Mouse (Mus musculus): ENCODE measurements around the gene Tm6sf1. TPM values are rescaled to one million over a fixed set of nuclear protein-coding genes. Genes with fewer than 3 reads are reported as not detected.

The Tm6sf1 gene
- total and polyA plus RNA-seq, 2 experiments from 2014 or later, result 12.7 to 17.3 TPM

DNA sequence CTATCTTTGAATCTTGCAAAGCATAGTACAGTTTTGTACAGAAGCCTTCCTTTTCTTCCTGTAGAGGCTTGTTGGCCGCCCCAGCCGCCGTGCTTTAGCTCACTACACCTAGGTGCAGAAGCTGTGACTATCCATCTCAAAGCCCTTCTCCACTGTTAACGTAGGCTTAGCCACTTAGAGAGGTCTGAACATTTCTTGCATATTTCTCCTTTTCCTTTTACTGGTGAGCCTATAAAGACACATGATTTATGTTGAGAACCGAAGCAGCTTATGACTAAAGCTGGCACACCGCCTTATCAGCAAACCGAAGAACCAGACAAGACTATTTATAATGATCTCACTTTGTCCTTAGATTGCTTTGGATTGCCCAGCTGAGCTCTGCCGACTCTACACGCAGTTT, 16.6 kb downstream of the Tm6sf1 start:
- no peak for TF ChIP-seq CTCF (IDR thresholded peaks at IDR 0.05; ENCODE audit: low read depth)
- Histone ChIP-seq H3K9me3 (ENCODE audit: low read length) (no peaks in the 10 kb centered on the region), H3K27me3 (ENCODE audit: insufficient read depth, low read length) (no peaks in the 10 kb centered on the region), H3K36me3 (ENCODE audit: insufficient read depth, low read length) (no peaks in the 10 kb centered on the region), H3K4me2 (ENCODE audit: low read depth, low read length) (no peak overlapping the region), H3K9ac (replicated peaks; ENCODE audit: low read length) (no peak overlapping the region), H3K4me1 (ENCODE audit: insufficient read depth, low read length) (no peaks in the 10 kb centered on the region), H3K4me3 (ENCODE audit: low read length) (no peak overlapping the region), H3K27ac (peak overlapping the region; percentile 26; the same call in 1 of the 2 replicates)
- DNase-seq (ENCODE audit: low spot score) (peak; percentile 23), ATAC-seq (no peak)
- 79% methylated on average over 9 of the region's 9 CpGs for WGBS

DNA sequence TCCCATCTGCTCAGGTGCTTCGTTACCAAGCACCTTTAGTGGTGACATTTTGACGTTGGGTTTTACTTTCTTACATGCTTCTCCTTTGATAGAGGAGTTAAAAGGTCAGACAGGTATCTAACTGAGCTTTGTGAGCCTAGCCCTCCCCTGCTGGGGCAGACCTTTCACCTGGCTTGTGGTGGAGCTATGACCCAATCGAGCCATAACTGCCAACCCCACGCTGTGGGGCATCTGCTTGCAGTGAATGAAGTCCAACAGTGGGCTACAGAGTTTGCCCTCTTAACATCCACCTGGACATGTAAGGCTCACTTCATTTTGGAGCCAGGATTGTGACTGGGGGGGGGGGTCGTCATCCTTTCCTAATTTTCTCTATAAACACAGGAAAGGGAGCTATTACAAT, 21.5 kb downstream of the Tm6sf1 start:
- Histone ChIP-seq H3K4me3 (ENCODE audit: low read length) (no peak overlapping the region), H3K36me3 (ENCODE audit: insufficient read depth, low read length) (no peaks in the 10 kb centered on the region), H3K27me3 (ENCODE audit: insufficient read depth, low read length) (no peaks in the 10 kb centered on the region), H3K27ac (no peak overlapping the region), H3K4me2 (ENCODE audit: low read depth, low read length) (no peak overlapping the region), H3K9ac (replicated peaks; ENCODE audit: low read length) (no peak overlapping the region), H3K9me3 (ENCODE audit: low read length) (no peaks in the 10 kb centered on the region), H3K4me1 (ENCODE audit: insufficient read depth, low read length) (no peaks in the 10 kb centered on the region)
- WGBS, result 82% methylated on average over 5 of the region's 5 CpGs
- ATAC-seq, result no peak
- no peak for DNase-seq (ENCODE audit: low spot score)
- TF ChIP-seq CTCF (IDR thresholded peaks at IDR 0.05; ENCODE audit: low read depth), result no peak

DNA sequence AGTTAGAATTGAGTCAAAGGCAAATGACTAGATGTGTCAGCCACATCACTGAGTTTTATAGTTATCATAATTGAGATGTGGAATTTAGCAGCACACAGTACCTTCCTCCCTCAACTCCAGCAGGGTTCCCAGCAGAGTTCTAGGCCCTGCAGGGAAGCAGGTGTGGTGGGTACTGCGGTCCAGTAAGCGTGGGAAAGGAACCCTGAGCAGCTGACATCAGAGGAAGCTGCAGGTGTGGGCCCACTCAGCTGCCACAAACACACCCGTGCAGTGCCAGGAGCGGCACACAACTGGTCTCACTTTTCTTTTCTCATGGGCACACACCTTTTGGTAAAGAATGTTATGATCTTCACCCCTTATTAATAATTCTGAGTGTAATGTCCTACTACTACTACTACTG, 22.0 kb downstream of the Tm6sf1 start:
- no peak for ATAC-seq
- no peak for DNase-seq (ENCODE audit: low spot score)
- Histone ChIP-seq H3K36me3 (ENCODE audit: insufficient read depth, low read length) (no peaks in the 10 kb centered on the region), H3K4me3 (ENCODE audit: low read length) (no peak overlapping the region), H3K4me2 (ENCODE audit: low read depth, low read length) (no peak overlapping the region), H3K27ac (no peak overlapping the region), H3K27me3 (ENCODE audit: insufficient read depth, low read length) (no peaks in the 10 kb centered on the region), H3K9ac (replicated peaks; ENCODE audit: low read length) (no peak overlapping the region), H3K4me1 (ENCODE audit: insufficient read depth, low read length) (no peaks in the 10 kb centered on the region), H3K9me3 (ENCODE audit: low read length) (no peaks in the 10 kb centered on the region)
- TF ChIP-seq CTCF (IDR thresholded peaks at IDR 0.05; ENCODE audit: low read depth), result no peak
- WGBS, result 81% methylated on average over 4 of the region's 4 CpGs

DNA sequence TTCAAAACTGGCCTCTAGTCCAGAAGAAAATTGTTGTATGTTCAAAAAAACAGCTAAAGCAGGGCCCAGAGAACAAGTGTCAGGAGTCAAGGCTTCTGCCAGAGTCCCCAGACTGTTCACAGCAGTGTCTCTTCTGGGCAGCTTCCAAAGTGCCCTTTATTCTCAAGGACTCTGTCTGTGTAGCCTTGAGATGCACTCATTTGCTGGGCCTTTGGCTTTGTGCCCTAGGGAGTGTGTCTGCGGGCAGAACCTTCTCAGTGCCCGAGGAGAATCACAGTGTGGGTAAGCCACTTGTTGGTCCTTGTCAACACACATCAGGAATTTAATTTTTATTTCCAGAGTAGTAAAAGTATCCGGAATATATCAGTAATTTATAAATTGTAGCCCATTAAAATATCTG, 22.8 kb downstream of the Tm6sf1 start:
- Histone ChIP-seq H3K27ac (no peak overlapping the region), H3K9ac (replicated peaks; ENCODE audit: low read length) (no peak overlapping the region), H3K36me3 (ENCODE audit: insufficient read depth, low read length) (no peaks in the 10 kb centered on the region), H3K9me3 (ENCODE audit: low read length) (no peaks in the 10 kb centered on the region), H3K4me3 (ENCODE audit: low read length) (no peak overlapping the region), H3K27me3 (ENCODE audit: insufficient read depth, low read length) (no peaks in the 10 kb centered on the region), H3K4me2 (ENCODE audit: low read depth, low read length) (no peak overlapping the region), H3K4me1 (ENCODE audit: insufficient read depth, low read length) (no peaks in the 10 kb centered on the region)
- ATAC-seq, result peak; percentile 54; the same call in 1 of the 2 replicates
- peak; percentile 68 for DNase-seq (ENCODE audit: low spot score)
- WGBS, result 45% methylated on average over 3 of the region's 3 CpGs
- no peak for TF ChIP-seq CTCF (IDR thresholded peaks at IDR 0.05; ENCODE audit: low read depth)

DNA sequence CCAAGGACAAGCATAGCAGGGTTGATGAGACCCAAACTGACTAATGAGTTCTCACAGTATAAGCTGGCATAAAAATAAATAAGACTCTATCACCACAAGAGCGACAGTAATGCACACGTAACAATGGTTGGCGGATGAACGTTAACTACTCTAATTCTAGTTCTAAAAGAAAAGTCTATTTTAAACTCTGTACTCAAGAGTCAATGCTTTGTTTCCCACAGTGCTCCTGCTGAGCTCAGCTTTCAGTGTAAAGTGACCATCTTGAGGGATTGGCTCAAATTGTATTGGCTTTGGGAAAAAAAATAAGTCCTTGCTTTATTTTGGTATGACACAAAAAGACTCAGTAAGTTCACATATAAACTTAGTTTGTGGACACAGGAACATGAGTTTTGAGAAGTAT, 26.3 kb downstream of the Tm6sf1 start:
- Histone ChIP-seq H3K9me3 (ENCODE audit: low read length) (no peaks in the 10 kb centered on the region), H3K27me3 (ENCODE audit: insufficient read depth, low read length) (no peaks in the 10 kb centered on the region), H3K27ac (no peak overlapping the region), H3K4me1 (ENCODE audit: insufficient read depth, low read length) (no peaks in the 10 kb centered on the region), H3K9ac (replicated peaks; ENCODE audit: low read length) (no peak overlapping the region), H3K36me3 (ENCODE audit: insufficient read depth, low read length) (no peaks in the 10 kb centered on the region; the same call in 1 of the 2 replicates), H3K4me2 (ENCODE audit: low read depth, low read length) (no peak overlapping the region), H3K4me3 (ENCODE audit: low read length) (no peak overlapping the region)
- no peak for ATAC-seq
- 44% methylated on average over 4 of the region's 4 CpGs for WGBS
- TF ChIP-seq CTCF (IDR thresholded peaks at IDR 0.05; ENCODE audit: low read depth), result no peak
- no peak for DNase-seq (ENCODE audit: low spot score)

DNA sequence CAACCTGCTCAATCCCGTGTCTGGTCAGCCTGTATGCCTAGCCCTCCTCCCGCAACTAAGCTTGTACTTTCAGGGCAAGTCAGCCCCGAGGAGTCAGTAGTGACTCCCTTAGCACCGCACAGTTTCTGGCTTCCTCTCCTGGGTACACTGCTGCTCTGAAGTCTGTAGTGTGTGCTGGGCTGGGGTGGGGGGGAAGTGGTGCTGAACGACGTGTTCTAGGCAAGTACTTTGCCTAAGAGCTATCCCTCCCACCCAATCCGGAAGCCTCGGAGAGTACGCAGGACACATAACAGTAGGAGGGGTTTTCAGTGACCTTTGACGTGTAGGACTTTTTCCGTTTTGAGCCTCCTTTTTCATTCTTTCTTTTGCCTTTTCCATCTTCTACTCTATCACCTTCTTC, 40.6 kb downstream of the Tm6sf1 start:
- no peak overlapping the region for H3K9ac ChIP-seq (replicated peaks; ENCODE audit: low read length)
- no peak for TF ChIP-seq CTCF (IDR thresholded peaks at IDR 0.05; ENCODE audit: low read depth)
- H3K4me1 ChIP-seq (ENCODE audit: insufficient read depth, low read length), result no peaks in the 10 kb centered on the region
- 89% methylated on average over 11 of the region's 11 CpGs for WGBS
- no peaks in the 10 kb centered on the region for H3K27me3 ChIP-seq (ENCODE audit: insufficient read depth, low read length)
- H3K9me3 ChIP-seq (ENCODE audit: low read length), result no peaks in the 10 kb centered on the region
- no peak for DNase-seq (ENCODE audit: low spot score)
- no peak overlapping the region for H3K4me2 ChIP-seq (ENCODE audit: low read depth, low read length)
- no peak for ATAC-seq
- H3K4me3 ChIP-seq (ENCODE audit: low read length), result no peak overlapping the region
- H3K27ac ChIP-seq, result no peak overlapping the region
- peaks cover 7% of the 10 kb centered on the region; the same call in 1 of the 2 replicates for H3K36me3 ChIP-seq (ENCODE audit: insufficient read depth, low read length)

DNA sequence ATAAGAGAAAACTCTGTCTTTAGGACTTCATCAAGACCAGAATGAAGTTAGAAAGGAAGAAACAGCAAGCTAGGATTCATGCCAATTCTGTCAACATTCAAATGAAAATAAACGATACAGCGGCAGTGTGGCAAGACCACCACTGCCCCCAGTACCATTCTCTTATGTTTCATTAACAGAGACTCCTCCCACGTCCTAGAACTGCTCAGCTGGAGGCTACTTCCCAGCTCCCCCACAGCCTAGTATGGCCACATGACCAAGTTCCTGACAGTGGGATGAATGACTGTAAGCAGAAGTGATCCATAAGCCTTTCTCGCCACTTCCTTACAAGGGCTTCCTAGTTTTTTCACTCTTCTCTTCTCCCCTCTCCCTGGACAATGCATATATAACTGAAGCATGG, 45.3 kb downstream of the Tm6sf1 start:
- Histone ChIP-seq H3K4me2 (ENCODE audit: low read depth, low read length) (no peak overlapping the region), H3K27me3 (ENCODE audit: insufficient read depth, low read length) (no peaks in the 10 kb centered on the region), H3K9me3 (ENCODE audit: low read length) (no peaks in the 10 kb centered on the region), H3K9ac (replicated peaks; ENCODE audit: low read length) (no peak overlapping the region), H3K4me3 (ENCODE audit: low read length) (no peak overlapping the region), H3K36me3 (ENCODE audit: insufficient read depth, low read length) (peaks cover 4% of the 10 kb centered on the region; the same call in 1 of the 2 replicates), H3K27ac (no peak overlapping the region), H3K4me1 (ENCODE audit: insufficient read depth, low read length) (no peaks in the 10 kb centered on the region)
- no peak for DNase-seq (ENCODE audit: low spot score)
- no peak for TF ChIP-seq CTCF (IDR thresholded peaks at IDR 0.05; ENCODE audit: low read depth)
- ATAC-seq, result no peak
- 35% methylated on average over 4 of the region's 4 CpGs for WGBS
